Mouse (Mus musculus) bone marrow macrophage, adult 2 months (primary cell): Measurements from ENCODE around the gene Entpd8.

Source experiments
- CTCF ChIP-seq: IDR thresholded peaks from 2 replicates; pipeline ENCODE4 v1.5.1; 2012; ENCODE audit warnings: low read depth, mild to moderate bottlenecking, low read length, moderate library complexity
- POLR2A ChIP-seq: IDR thresholded peaks from 2 replicates; pipeline ENCODE4 v1.6.1; 2012; ENCODE audit warnings: mild to moderate bottlenecking, low read depth, low read length, borderline replicate concordance

DNA sequence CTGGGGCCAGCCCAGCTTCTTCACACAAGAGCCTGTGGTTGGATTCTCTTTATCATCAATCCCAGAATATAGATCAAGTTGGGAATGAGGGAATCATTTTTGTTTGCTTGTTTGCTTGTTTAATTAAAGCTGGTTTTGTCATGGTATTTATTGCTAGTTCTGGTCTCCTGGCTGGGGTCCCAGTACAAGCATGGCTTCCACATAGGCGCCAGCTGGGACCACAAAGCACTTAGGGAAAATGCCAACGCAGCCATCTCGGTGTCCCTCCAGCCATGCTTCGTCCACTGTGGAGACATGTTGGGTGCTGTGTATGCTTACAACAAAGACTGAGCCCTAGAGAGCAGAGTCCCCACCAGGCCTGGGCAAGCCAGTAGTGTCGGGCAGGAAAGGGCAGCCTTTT lies 5.5 kb downstream of the Entpd8 start:
- no peak for TF ChIP-seq POLR2A
- TF ChIP-seq CTCF = no peak
